Mouse (Mus musculus) forebrain, embryonic 13.5 days (tissue): ENCODE measurements around the gene Fam177a. TPM values are rescaled to one million over a fixed set of nuclear protein-coding genes. Genes with fewer than 3 reads are reported as not detected.
"Not testable (repeated sequence)": the region's sequence is repeated elsewhere in the genome, so short reads cannot be mapped to it uniquely, and the experiment has no call there.

ENCODE experiments used
- ATAC-seq: fragments of 200-750 bp; cut with Nextera tagmentation; 2 replicates; pipeline ENCODE4 v1.8.0; 2017
- H3K27ac ChIP-seq: fragments of 300-500 bp; sonication (generic); 2 replicates; pipeline ENCODE4 v1.5.1; 2015; ENCODE audit warnings: inconsistent platforms, mild to moderate bottlenecking, moderate library complexity
- H3K27me3 ChIP-seq: fragments of 300-500 bp; sonication (generic); 2 replicates; pipeline ENCODE4 v1.6.1; 2015; ENCODE audit warnings: mild to moderate bottlenecking, inconsistent platforms
- H3K36me3 ChIP-seq: fragments of 300-500 bp; sonication (generic); 2 replicates; pipeline ENCODE4 v1.6.1; 2015; ENCODE audit warnings: mild to moderate bottlenecking, inconsistent platforms; ENCODE audit not compliant: poor library complexity, severe bottlenecking
- H3K4me1 ChIP-seq: fragments of 300-500 bp; sonication (generic); 2 replicates; pipeline ENCODE4 v1.6.1; 2015; ENCODE audit warnings: inconsistent platforms
- H3K4me2 ChIP-seq: fragments of 300-500 bp; sonication (generic); 2 replicates; pipeline ENCODE4 v1.6.1; 2015; ENCODE audit warnings: inconsistent platforms, mild to moderate bottlenecking, moderate library complexity
- H3K4me3 ChIP-seq: fragments of 300-500 bp; sonication (generic); 2 replicates; pipeline ENCODE4 v1.5.1; 2015; ENCODE audit warnings: mild to moderate bottlenecking, inconsistent platforms
- H3K9ac ChIP-seq: fragments of 300-500 bp; sonication (generic); 2 replicates; pipeline ENCODE4 v1.6.1; 2015; ENCODE audit warnings: mild to moderate bottlenecking, inconsistent platforms
- H3K9me3 ChIP-seq: fragments of 300-500 bp; sonication (generic); replicated peaks from 2 replicates; pipeline ENCODE4 v1.6.1; 2016; ENCODE audit warnings: inconsistent platforms
- WGBS: fragments of 180-500 bp; shearing (Covaris S2); methylation state at CpG from one replicate; pipeline ENCODE4 v1.1.7; 2015; 5-methylcytosine and 5-hydroxymethylcytosine counted together
- polyA plus RNA-seq: library from polyadenylated mRNA; unstranded; fragments of >200 nt; fragmentation: Nextera tagmentation; extraction: Ambion mirVana; gene quantifications from 2 replicates; pipeline ENCODE4 v1.2.1, GENCODE M21; 2015

Fam177a gene
- 26.1 and 27.5 TPM in 2 replicates for polyA plus RNA-seq

DNA sequence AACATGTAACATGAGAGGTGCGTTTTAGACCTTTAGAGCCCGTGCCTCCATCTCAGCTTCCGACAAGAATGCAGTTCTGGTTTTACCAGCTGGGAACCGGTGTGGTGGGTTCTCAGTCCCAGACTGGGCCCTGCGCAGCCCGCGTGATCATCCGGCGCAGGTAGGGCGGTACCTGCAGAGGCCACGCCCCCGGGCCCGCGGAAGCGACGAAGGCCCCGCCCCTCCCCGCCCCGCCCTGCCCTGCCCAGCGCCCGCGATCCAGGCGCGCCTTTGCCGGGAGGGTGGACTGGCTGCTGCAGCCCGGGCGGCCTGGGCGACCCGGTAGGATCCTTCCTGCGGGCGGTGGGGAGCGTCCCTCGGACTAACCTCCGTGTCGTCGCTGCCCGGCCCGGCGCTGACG is at the start of gene Fam177a:
Gene Fam177a (plus strand): TSS at position 228 of the 400 bp plus-strand sequence.
- H3K27ac ChIP-seq, H3K4me2 ChIP-seq, H3K4me3 ChIP-seq, H3K4me1 ChIP-seq, H3K27me3 ChIP-seq, H3K36me3 ChIP-seq, H3K9ac ChIP-seq, H3K9me3 ChIP-seq: not testable (repeated sequence)
- WGBS: no CpG with 5 or more reads among the region's 40 CpGs
- ATAC-seq: peak; percentile 98

- Histone ChIP-seq H3K36me3 (no peaks in the 10 kb centered on the region), H3K4me2 (no peak overlapping the region), H3K4me3 (no peak overlapping the region), H3K9me3 (no peaks in the 10 kb centered on the region), H3K27me3 (no peaks in the 10 kb centered on the region), H3K9ac (no peak overlapping the region), H3K4me1 (peaks cover 5% of the 10 kb centered on the region; the same call in 1 of the 2 replicates), H3K27ac (no peak overlapping the region)
- no peak for ATAC-seq
- WGBS: 98% methylated on average over 2 of the region's 2 CpGs
Measured at GRCm38 (mm10) chr12:55075296-55075695, 49.0 kb upstream of the Fam177a start.

GRCm38 (mm10) chr12:55078706-55079105 is 45.6 kb upstream of the Fam177a start:
- H3K4me2 ChIP-seq: not testable (repeated sequence)

GRCm38 (mm10) chr12:55079726-55080600 is 44.3 kb upstream of the Fam177a start, which contains the start of the genes 2700097O09Rik and Srp54a:
TSS of gene 2700097O09Rik (minus strand) at chr12:55080110.
TSS of gene Srp54a (plus strand) at chr12:55080262.
- under 1% methylated on average over 60 of the region's 60 CpGs for WGBS
- H3K27me3 ChIP-seq, H3K4me1 ChIP-seq, H3K36me3 ChIP-seq, H3K9me3 ChIP-seq: not testable (repeated sequence)
- Histone ChIP-seq H3K4me3 (peak within 1 kb of the TSS; percentile 72), H3K4me2 (peak within 1 kb of the TSS; percentile 64), H3K27ac (peak within 1 kb of the TSS; percentile 81), H3K9ac (peak within 1 kb of the TSS; percentile 74)
- peak; percentile 98 for ATAC-seq

More at GRCm38 (mm10) chr12:55078706-55079105, 45.6 kb upstream of the Fam177a start:
- not testable (repeated sequence) for H3K9me3 ChIP-seq, H3K27me3 ChIP-seq, H3K27ac ChIP-seq, H3K36me3 ChIP-seq, ATAC-seq, H3K9ac ChIP-seq, H3K4me3 ChIP-seq, H3K4me1 ChIP-seq
- 48% methylated on average over 2 of the region's 2 CpGs for WGBS

- H3K9me3 ChIP-seq, H3K27me3 ChIP-seq, H3K36me3 ChIP-seq, ATAC-seq, H3K4me1 ChIP-seq: not testable (repeated sequence)
- Histone ChIP-seq H3K9ac (peak overlapping the region; percentile 74), H3K27ac (peak overlapping the region; percentile 81), H3K4me2 (peak overlapping the region; percentile 61), H3K4me3 (peak overlapping the region; percentile 72)
- WGBS: under 1% methylated on average over 25 of the region's 25 CpGs
Measured at GRCm38 (mm10) chr12:55080601-55080942, 43.7 kb upstream of the Fam177a start.

DNA sequence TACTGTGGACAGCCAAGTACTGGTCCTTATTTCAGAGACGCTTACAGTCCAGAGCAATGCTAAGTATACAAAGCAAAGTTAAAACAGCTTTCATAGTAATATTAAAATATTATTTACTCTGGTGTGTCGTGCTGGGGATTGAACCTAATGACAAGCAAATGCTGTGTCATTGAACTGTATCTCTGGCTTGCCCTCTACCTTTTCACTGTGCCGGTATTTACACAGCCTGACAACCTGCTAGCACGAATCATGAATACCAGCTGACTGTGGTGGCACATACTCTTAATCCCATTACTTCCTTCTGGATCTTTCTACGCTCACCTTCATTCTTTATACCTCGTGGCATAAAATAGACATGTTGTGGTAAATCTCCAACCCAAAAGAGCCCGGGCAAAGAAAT is 32.1 kb upstream of the Fam177a start:
- not testable (repeated sequence) for H3K4me1 ChIP-seq, H3K27me3 ChIP-seq, H3K27ac ChIP-seq, H3K36me3 ChIP-seq, ATAC-seq, H3K9ac ChIP-seq, H3K4me3 ChIP-seq, H3K9me3 ChIP-seq, H3K4me2 ChIP-seq
- 100% methylated on average over 1 of the region's 7 CpGs for WGBS

- H3K27me3 ChIP-seq, H3K27ac ChIP-seq, H3K9ac ChIP-seq, H3K4me3 ChIP-seq, H3K4me1 ChIP-seq, H3K9me3 ChIP-seq, H3K36me3 ChIP-seq, ATAC-seq, H3K4me2 ChIP-seq: not testable (repeated sequence)
- WGBS: no CpG with 5 or more reads among the region's 7 CpGs
Measured at GRCm38 (mm10) chr12:55112616-55113015, 11.7 kb upstream of the Fam177a start.

GRCm38 (mm10) chr12:55124731-55125130 is 462 bp downstream of the Fam177a start:
- not testable (repeated sequence) for H3K4me1 ChIP-seq, H3K4me2 ChIP-seq, H3K36me3 ChIP-seq, H3K9me3 ChIP-seq, H3K27me3 ChIP-seq, H3K9ac ChIP-seq, H3K27ac ChIP-seq, H3K4me3 ChIP-seq
- peak; percentile 54 for ATAC-seq
- no CpG with 5 or more reads among the region's 18 CpGs for WGBS

GRCm38 (mm10) chr12:55135540-55135939 is 11.3 kb downstream of the Fam177a start:
- not testable (repeated sequence) for H3K36me3 ChIP-seq, H3K4me3 ChIP-seq, H3K9me3 ChIP-seq, H3K4me2 ChIP-seq, ATAC-seq, H3K9ac ChIP-seq, H3K4me1 ChIP-seq, H3K27ac ChIP-seq, H3K27me3 ChIP-seq
- no CpG with 5 or more reads among the region's 6 CpGs for WGBS

DNA sequence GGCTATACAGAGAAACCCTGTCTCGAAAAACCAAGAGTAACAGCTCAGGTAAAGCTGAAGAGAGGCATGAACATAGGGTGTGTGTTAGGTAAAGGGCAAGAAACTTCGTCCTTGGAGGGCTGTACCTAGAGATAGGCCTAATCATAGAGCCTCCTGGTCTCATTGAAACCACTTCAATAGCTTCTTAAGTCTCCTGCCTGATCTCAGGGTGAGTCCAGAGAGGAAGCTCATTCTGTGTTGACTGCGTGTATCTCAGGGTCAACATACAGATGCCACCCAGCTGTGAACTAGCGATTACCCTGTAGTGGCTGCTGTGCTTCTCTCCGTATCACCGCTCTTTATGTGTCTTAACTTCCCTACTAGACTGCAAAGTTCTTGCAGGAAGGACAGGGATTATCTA is 13.6 kb downstream of the Fam177a start:
- H3K27me3 ChIP-seq, H3K4me3 ChIP-seq, H3K9me3 ChIP-seq, H3K4me2 ChIP-seq, H3K27ac ChIP-seq, H3K4me1 ChIP-seq, H3K9ac ChIP-seq, H3K36me3 ChIP-seq, ATAC-seq: not testable (repeated sequence)
- WGBS: no CpG with 5 or more reads among the region's 6 CpGs

- not testable (repeated sequence) for H3K9me3 ChIP-seq, H3K9ac ChIP-seq, H3K4me1 ChIP-seq, H3K27me3 ChIP-seq, H3K27ac ChIP-seq, H3K36me3 ChIP-seq, H3K4me2 ChIP-seq
- no CpG with 5 or more reads among the region's 57 CpGs for WGBS
- H3K4me3 ChIP-seq: peak within 1 kb of the TSS; percentile 29
- ATAC-seq: peak; percentile 99
Measured at GRCm38 (mm10) chr12:55154559-55155448, 30.5 kb downstream of the Fam177a start, which contains the start of gene Srp54b. TSS of gene Srp54b (plus strand) at chr12:55155104.

- 0% methylated on average over 12 of the region's 24 CpGs for WGBS
Measured at GRCm38 (mm10) chr12:55155449-55155783, 31.1 kb downstream of the Fam177a start.

More at GRCm38 (mm10) chr12:55155449-55155783, 31.1 kb downstream of the Fam177a start:
- not testable (repeated sequence) for H3K9ac ChIP-seq, ATAC-seq, H3K4me2 ChIP-seq, H3K36me3 ChIP-seq, H3K27ac ChIP-seq, H3K4me1 ChIP-seq, H3K9me3 ChIP-seq, H3K27me3 ChIP-seq
- peak overlapping the region; percentile 29 for H3K4me3 ChIP-seq
